Mouse (Mus musculus) liver, embryonic 16.5 days (tissue): ENCODE data around the gene Gabra5. TPM values are rescaled to one million over a fixed set of nuclear protein-coding genes. Genes with fewer than 3 reads are reported as not detected.

ENCODE experiments used
- ATAC-seq: fragments of 200-750 bp; cut with Nextera tagmentation; 2 replicates; pipeline ENCODE4 v1.8.0; 2017; ENCODE audit warnings: low read depth, mild to moderate bottlenecking, moderate number of reproducible peaks, moderate library complexity
- H3K27ac ChIP-seq: fragments of 300-500 bp; sonication (generic); 2 replicates; pipeline ENCODE4 v1.5.1; 2014; ENCODE audit warnings: mild to moderate bottlenecking, low read length
- H3K27me3 ChIP-seq: fragments of 300-500 bp; sonication (generic); 2 replicates; pipeline ENCODE4 v1.6.1; 2014; ENCODE audit warnings: low read depth, low read length, mixed read lengths; ENCODE audit not compliant: control insufficient read depth, insufficient read depth
- H3K36me3 ChIP-seq: fragments of 300-500 bp; sonication (generic); 2 replicates; pipeline ENCODE4 v1.6.1; 2014; ENCODE audit warnings: mild to moderate bottlenecking; ENCODE audit not compliant: control insufficient read depth, insufficient read depth
- H3K4me1 ChIP-seq: fragments of 300-500 bp; sonication (generic); 2 replicates; pipeline ENCODE4 v1.6.1; 2014; ENCODE audit warnings: low read depth, low read length, mixed read lengths; ENCODE audit not compliant: control insufficient read depth
- H3K4me2 ChIP-seq: fragments of 300-500 bp; sonication (generic); 2 replicates; pipeline ENCODE4 v1.6.1; 2014; ENCODE audit warnings: low read depth, low read length, mixed read lengths
- H3K4me3 ChIP-seq: fragments of 300-500 bp; sonication (generic); 2 replicates; pipeline ENCODE4 v1.5.1; 2014; ENCODE audit warnings: low read depth, mild to moderate bottlenecking, low read length
- H3K9ac ChIP-seq: fragments of 300-500 bp; sonication (generic); 2 replicates; pipeline ENCODE4 v1.6.1; 2014; ENCODE audit warnings: low read depth, low read length
- H3K9me3 ChIP-seq: fragments of 300-500 bp; sonication (generic); replicated peaks from 2 replicates; pipeline ENCODE4 v1.6.1; 2016; ENCODE audit warnings: low read length; ENCODE audit not compliant: control insufficient read depth
- WGBS: fragments of 180-500 bp; shearing (Covaris S2); extraction: QIAGEN DNeasy Blood & Tissue Kit; methylation state at CpG from one replicate; pipeline ENCODE4 v1.1.7; 2014; ENCODE audit not compliant: insufficient replicate concordance; 5-methylcytosine and 5-hydroxymethylcytosine counted together
- polyA plus RNA-seq: library from polyadenylated mRNA; unstranded; fragments of >200 nt; fragmentation: Nextera tagmentation; extraction: Ambion mirVana; gene quantifications from 2 replicates; pipeline ENCODE4 v1.2.1, GENCODE M21; 2015

The Gabra5 gene
- polyA plus RNA-seq, 1 experiment from 2014 or later: not detected

- no peak overlapping the region for H3K27ac ChIP-seq
- 23% methylated on average over 1 of the region's 1 CpGs for whole genome bisulfite sequencing
- H3K27me3 ChIP-seq: no peaks in the 10 kb centered on the region
- H3K9me3 ChIP-seq: no peaks in the 10 kb centered on the region
- no peaks in the 10 kb centered on the region for H3K4me1 ChIP-seq
- no peaks in the 10 kb centered on the region for H3K36me3 ChIP-seq
- ATAC-seq: no peak
- no peak overlapping the region for H3K4me2 ChIP-seq
- H3K4me3 ChIP-seq: no peak overlapping the region
- no peak overlapping the region for H3K9ac ChIP-seq
These were observed 97.0 kb downstream of the Gabra5 start for GRCm38 (mm10) chr7:57412896-57413295.

DNA sequence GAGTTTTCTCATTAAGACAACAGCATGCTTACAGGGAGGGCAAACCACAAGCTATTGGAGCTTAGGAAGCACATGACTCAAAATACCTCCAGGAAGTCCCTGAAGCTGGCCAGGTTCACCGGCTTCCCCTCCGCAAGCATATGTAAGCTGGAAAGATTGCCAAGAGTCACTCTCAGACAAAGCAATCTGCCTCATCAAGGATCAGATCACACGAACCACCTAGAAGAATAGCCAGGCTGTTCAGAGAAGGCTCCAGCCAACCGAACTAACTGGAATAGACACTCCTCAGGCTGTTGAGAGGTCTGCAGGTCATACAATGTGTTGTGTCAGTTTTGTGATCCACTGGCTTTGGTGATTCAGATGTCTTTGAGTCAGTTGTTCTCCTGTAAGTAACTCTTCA is 98.7 kb downstream of the Gabra5 start:
- Histone ChIP-seq H3K4me1 (no peaks in the 10 kb centered on the region), H3K27ac (no peak overlapping the region), H3K27me3 (no peaks in the 10 kb centered on the region), H3K4me2 (no peak overlapping the region), H3K9me3 (no peaks in the 10 kb centered on the region), H3K4me3 (no peak overlapping the region), H3K36me3 (no peaks in the 10 kb centered on the region), H3K9ac (no peak overlapping the region)
- WGBS: 58% methylated on average over 4 of the region's 4 CpGs
- no peak for ATAC-seq

DNA sequence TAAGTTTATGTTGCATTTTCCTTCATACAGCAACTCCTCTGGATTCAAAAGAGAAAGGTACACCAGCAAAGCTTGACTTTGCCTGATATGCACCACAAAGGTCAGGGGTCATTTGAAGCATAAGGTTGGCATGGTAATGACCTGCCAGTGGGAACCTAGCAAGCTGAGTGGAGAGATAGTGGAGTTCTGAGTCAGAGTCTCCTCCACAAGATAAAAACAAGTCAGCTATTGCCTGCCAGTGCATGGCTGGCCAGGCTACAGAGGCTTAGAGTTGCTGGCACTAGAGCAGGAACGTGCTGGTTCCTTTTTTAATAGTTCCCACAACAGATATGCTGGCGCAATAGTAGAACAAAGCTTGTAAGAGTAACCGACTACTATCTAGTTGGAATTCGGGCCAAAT is 116.3 kb downstream of the Gabra5 start:
- WGBS: 51% methylated on average over 4 of the region's 4 CpGs
- no peak for ATAC-seq
- H3K4me3 ChIP-seq: no peak overlapping the region

DNA sequence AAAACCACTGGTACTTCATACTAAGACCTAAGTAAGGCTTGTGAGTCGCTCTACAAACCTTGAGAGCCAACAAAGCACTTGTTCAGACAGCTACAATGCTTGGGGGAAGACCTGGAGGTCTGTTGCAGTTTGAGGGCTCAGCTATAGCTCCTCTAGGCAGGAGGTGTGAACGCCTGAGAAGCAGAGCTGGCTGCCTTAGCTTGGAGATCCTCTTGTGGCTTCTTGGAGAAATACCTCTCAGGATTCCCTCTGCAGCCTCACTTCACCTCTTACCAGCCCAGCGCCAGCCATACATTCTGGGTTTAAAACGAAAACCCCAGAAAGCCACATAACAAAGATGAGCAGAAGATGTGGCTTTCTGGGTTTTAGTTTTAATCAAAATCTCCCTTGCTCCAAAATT is 119.8 kb downstream of the Gabra5 start:
- Histone ChIP-seq H3K36me3 (no peaks in the 10 kb centered on the region), H3K4me3 (no peak overlapping the region), H3K4me1 (no peaks in the 10 kb centered on the region), H3K4me2 (no peak overlapping the region), H3K27ac (no peak overlapping the region), H3K9me3 (no peaks in the 10 kb centered on the region), H3K27me3 (peaks cover 18% of the 10 kb centered on the region), H3K9ac (no peak overlapping the region)
- no peak for ATAC-seq
- WGBS: 24% methylated on average over 4 of the region's 4 CpGs

More for the DNA sequence above, 116.3 kb downstream of the Gabra5 start:
- H3K9ac ChIP-seq: no peak overlapping the region
- H3K4me2 ChIP-seq: no peak overlapping the region
- H3K4me1 ChIP-seq: no peaks in the 10 kb centered on the region
- H3K9me3 ChIP-seq: no peaks in the 10 kb centered on the region
- no peaks in the 10 kb centered on the region for H3K27me3 ChIP-seq
- H3K36me3 ChIP-seq: no peaks in the 10 kb centered on the region
- H3K27ac ChIP-seq: no peak overlapping the region

DNA sequence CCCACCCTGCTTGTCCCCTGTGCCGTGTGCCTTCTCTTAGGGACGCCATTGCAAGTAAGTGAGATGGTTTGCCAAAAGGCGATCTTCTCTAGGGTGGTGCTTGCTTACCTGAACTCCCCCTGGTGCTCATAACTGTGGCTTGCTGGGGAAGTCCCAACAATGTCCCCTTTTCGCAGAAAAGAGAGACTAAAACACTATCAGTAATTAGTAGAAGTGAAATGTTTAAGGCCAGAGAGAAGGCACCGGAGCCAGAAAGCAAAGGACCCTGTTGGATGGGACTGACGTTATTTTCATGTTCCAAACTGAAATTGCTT is 122.6 kb downstream of the Gabra5 start:
- Histone ChIP-seq H3K36me3 (no peaks in the 10 kb centered on the region), H3K9me3 (no peaks in the 10 kb centered on the region), H3K9ac (no peak overlapping the region), H3K27me3 (peaks cover 18% of the 10 kb centered on the region), H3K27ac (no peak overlapping the region), H3K4me3 (no peak overlapping the region), H3K4me2 (no peak overlapping the region), H3K4me1 (no peaks in the 10 kb centered on the region)
- 14% methylated on average over 6 of the region's 6 CpGs for WGBS
- no peak for ATAC-seq

DNA sequence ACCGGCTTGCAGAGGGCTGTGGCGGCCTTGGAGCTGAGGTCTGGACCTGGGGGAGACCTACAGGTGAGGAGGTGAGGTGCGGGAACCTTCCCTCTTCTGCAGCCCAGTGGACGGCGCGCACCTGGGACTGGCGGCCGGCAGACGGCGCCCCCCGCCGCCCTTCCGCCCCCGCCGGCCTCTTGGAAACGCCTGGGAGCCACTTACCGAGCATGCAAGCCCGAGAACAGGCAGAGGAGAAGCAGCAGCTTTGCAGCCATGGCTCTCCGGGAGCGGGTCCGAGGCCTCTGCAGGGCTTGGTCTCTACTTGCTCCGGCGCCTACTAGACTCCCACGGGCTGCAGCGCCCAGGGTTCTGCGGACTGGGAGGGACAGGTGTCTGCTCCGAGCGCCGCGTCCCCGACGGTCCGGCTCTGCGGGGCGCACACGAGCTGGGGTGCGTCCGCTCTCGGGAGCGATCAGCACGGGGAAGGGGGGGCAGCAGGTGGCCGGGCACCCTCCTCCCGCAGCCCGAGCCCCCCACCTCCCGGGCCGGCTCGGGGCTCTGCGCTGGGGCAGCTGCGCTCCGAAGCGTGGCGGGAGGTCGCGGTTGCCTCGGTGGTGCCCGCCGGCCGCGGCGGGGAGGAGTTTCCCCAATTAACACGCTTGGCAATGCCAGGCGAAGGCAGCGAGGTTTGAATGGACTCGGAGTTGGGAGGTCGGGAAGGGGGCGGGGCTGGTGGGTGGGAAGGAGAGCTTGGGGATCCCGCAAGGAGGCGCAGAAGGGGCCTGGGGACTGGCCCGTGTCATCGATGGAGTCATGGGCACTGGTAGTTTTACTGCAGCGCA is 123.1 kb downstream of the Gabra5 start, which contains the start of gene Gabrg3:
Gene Gabrg3, minus strand, starts transcription at position 672 of the 824 bp plus-strand sequence.
- ATAC-seq: no peak
- 2% methylated on average over 71 of the region's 71 CpGs for WGBS
- H3K4me3 ChIP-seq: 0 out of 2 replicates have a peak within 1 kb of the TSS, but pooled peaks have one; percentile 11
- H3K9me3 ChIP-seq: no peaks in the 10 kb centered on the region
- no peak within 1 kb of the TSS for H3K27ac ChIP-seq
- no peaks in the 10 kb centered on the region for H3K4me1 ChIP-seq
- H3K36me3 ChIP-seq: no peaks in the 10 kb centered on the region
- H3K4me2 ChIP-seq: no peak within 1 kb of the TSS
- peaks cover 18% of the 10 kb centered on the region for H3K27me3 ChIP-seq
- no peak within 1 kb of the TSS for H3K9ac ChIP-seq

- H3K36me3 ChIP-seq: no peaks in the 10 kb centered on the region
- H3K4me1 ChIP-seq: no peaks in the 10 kb centered on the region
- H3K4me2 ChIP-seq: no peak overlapping the region
- peaks cover 18% of the 10 kb centered on the region for H3K27me3 ChIP-seq
- no peak overlapping the region for H3K27ac ChIP-seq
- H3K4me3 ChIP-seq: no peak overlapping the region
- ATAC-seq: no peak
- WGBS: 24% methylated on average over 4 of the region's 4 CpGs
- no peak overlapping the region for H3K9ac ChIP-seq
- no peaks in the 10 kb centered on the region for H3K9me3 ChIP-seq
These were observed 125.7 kb downstream of the Gabra5 start for GRCm38 (mm10) chr7:57384112-57384511.

GRCm38 (mm10) chr7:57366013-57366390 is 143.9 kb downstream of the Gabra5 start:
- H3K4me1 ChIP-seq: no peaks in the 10 kb centered on the region
- 71% methylated on average over 5 of the region's 5 CpGs for WGBS

GRCm38 (mm10) chr7:57365134-57366012 is 144.5 kb downstream of the Gabra5 start:
- Histone ChIP-seq H3K4me1 (no peaks in the 10 kb centered on the region), H3K4me2 (no peak overlapping the region), H3K27me3 (no peaks in the 10 kb centered on the region), H3K9ac (no peak overlapping the region), H3K27ac (no peak overlapping the region), H3K4me3 (no peak overlapping the region), H3K9me3 (no peaks in the 10 kb centered on the region), H3K36me3 (no peaks in the 10 kb centered on the region)
- 66% methylated on average over 5 of the region's 5 CpGs for WGBS
- ATAC-seq: no peak

More at GRCm38 (mm10) chr7:57366013-57366390, 143.9 kb downstream of the Gabra5 start:
- no peak overlapping the region for H3K9ac ChIP-seq
- ATAC-seq: no peak
- H3K4me3 ChIP-seq: no peak overlapping the region
- H3K27me3 ChIP-seq: no peaks in the 10 kb centered on the region
- H3K36me3 ChIP-seq: no peaks in the 10 kb centered on the region
- no peaks in the 10 kb centered on the region for H3K9me3 ChIP-seq
- no peak overlapping the region for H3K4me2 ChIP-seq
- no peak overlapping the region for H3K27ac ChIP-seq
